Mouse (Mus musculus): ENCODE measurements around the gene Cerk.

DNA sequence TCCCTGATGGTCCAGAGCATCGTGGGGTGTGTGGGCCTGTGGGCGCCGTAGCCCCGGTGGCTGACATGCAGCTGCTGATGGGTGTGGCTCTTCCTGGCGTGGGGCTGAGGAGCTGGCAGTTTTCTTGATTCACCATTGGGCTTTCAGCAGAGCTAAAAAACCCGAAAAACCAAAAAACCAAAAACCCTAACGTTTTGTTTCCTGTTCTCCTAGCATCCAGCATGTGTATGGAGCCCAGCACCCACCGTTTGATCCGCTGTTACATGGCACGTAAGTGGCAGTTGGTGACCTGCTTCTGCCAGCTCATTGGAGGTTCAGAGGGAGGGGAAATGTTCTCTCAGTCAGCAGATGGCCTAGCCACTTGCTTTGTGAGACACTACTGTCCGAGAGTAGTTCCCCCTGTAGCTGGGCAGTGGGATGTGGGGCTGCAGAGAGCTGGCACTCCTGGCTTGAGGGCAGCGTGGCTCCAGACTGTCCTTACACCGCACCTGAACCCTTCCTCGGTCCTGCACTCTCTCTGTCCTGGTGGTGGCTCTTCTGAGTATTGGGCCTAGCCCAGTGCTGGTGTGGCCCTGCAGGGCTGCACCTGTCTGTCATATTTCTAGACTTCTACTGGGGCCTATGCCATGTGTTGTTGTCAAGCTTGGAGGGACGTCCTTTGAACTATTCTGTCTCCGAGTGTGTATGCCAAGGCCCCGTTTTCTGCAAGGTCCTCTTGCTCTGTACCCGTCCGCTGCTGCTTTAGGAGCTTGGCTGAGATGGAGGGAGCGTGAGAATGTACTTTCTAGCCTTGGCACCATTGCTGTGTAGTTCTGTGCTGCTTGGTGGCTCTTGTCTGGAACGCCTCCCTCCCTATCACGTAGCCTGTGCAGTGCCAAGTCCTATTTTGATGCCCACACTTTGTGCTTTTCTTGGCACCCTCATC lies 48.8 kb upstream of the Cerk start:
- TF ChIP-seq NELFE (IDR thresholded peaks at IDR 0.05; ENCODE audit: low read depth, low read length) (no peak), ETS1 (conservative IDR thresholded peaks at IDR 0.05; ENCODE audit: low read depth, low read length) (no peak), EP300 (IDR thresholded peaks at IDR 0.05; ENCODE audit: low read length) (no peak), POLR2A (IDR thresholded peaks at IDR 0.05; ENCODE audit: low read depth, low read length) (no peak), ELF1 (IDR thresholded peaks at IDR 0.05; ENCODE audit: low read depth, low read length) (no peak), TBP (conservative IDR thresholded peaks at IDR 0.05; ENCODE audit: low read depth, low read length) (no peak), TCF12 (IDR thresholded peaks at IDR 0.05; ENCODE audit: low read depth, low read length) (no peak)

Measured in CH12.LX (cell line).